Mouse (Mus musculus): ENCODE results near the gene Gm42791. TPM values are rescaled to one million over a fixed set of nuclear protein-coding genes. Genes with fewer than 3 reads are reported as not detected.
A peak's percentile ranks its signal among the peaks of the same experiment; 100 is the strongest.

The Gm42791 gene
- total RNA-seq, 1 experiment from 2014 or later = not detected

- no peak for ATAC-seq (replicated peaks; ENCODE audit: insufficient number of reproducible peaks, low FRiP score, low TSS enrichment, poor library complexity, severe bottlenecking)
Observed at GRCm38 (mm10) chr5:148960211-148960610, 34.7 kb downstream of the Gm42791 start.

- ATAC-seq (replicated peaks; ENCODE audit: insufficient number of reproducible peaks, low FRiP score, low TSS enrichment, poor library complexity, severe bottlenecking) = peak; percentile 66
Observed at GRCm38 (mm10) chr5:148959068-148959990, 35.6 kb downstream of the Gm42791 start.

- no peak for ATAC-seq (replicated peaks; ENCODE audit: insufficient number of reproducible peaks, low FRiP score, low TSS enrichment, poor library complexity, severe bottlenecking)
Observed at GRCm38 (mm10) chr5:148958355-148958754, 36.6 kb downstream of the Gm42791 start.

- ATAC-seq (replicated peaks; ENCODE audit: insufficient number of reproducible peaks, low FRiP score, low TSS enrichment, poor library complexity, severe bottlenecking) = no peak
Observed at GRCm38 (mm10) chr5:148956898-148957535, 37.9 kb downstream of the Gm42791 start.

GRCm38 (mm10) chr5:148956091-148956490, 38.9 kb downstream of the Gm42791 start:
- ATAC-seq (replicated peaks; ENCODE audit: insufficient number of reproducible peaks, low FRiP score, low TSS enrichment, poor library complexity, severe bottlenecking) = no peak

- no peak for ATAC-seq (replicated peaks; ENCODE audit: insufficient number of reproducible peaks, low FRiP score, low TSS enrichment, poor library complexity, severe bottlenecking)
Observed at GRCm38 (mm10) chr5:148955575-148955974, 39.4 kb downstream of the Gm42791 start.

GRCm38 (mm10) chr5:148954314-148955060, 40.5 kb downstream of the Gm42791 start:
- no peak for ATAC-seq (replicated peaks; ENCODE audit: insufficient number of reproducible peaks, low FRiP score, low TSS enrichment, poor library complexity, severe bottlenecking)

GRCm38 (mm10) chr5:148953098-148953497, 41.8 kb downstream of the Gm42791 start:
- no peak for ATAC-seq (replicated peaks; ENCODE audit: insufficient number of reproducible peaks, low FRiP score, low TSS enrichment, poor library complexity, severe bottlenecking)

GRCm38 (mm10) chr5:148952419-148952818, 42.5 kb downstream of the Gm42791 start:
- ATAC-seq (replicated peaks; ENCODE audit: insufficient number of reproducible peaks, low FRiP score, low TSS enrichment, poor library complexity, severe bottlenecking) = no peak

- ATAC-seq (replicated peaks; ENCODE audit: insufficient number of reproducible peaks, low FRiP score, low TSS enrichment, poor library complexity, severe bottlenecking) = no peak
Observed at GRCm38 (mm10) chr5:148951360-148951759, 43.6 kb downstream of the Gm42791 start.

GRCm38 (mm10) chr5:148950064-148950463, 44.9 kb downstream of the Gm42791 start:
- ATAC-seq (replicated peaks; ENCODE audit: insufficient number of reproducible peaks, low FRiP score, low TSS enrichment, poor library complexity, severe bottlenecking) = no peak

GRCm38 (mm10) chr5:148948577-148948976, 46.4 kb downstream of the Gm42791 start:
- no peak for ATAC-seq (replicated peaks; ENCODE audit: insufficient number of reproducible peaks, low FRiP score, low TSS enrichment, poor library complexity, severe bottlenecking)

- ATAC-seq (replicated peaks; ENCODE audit: insufficient number of reproducible peaks, low FRiP score, low TSS enrichment, poor library complexity, severe bottlenecking) = no peak
Observed at GRCm38 (mm10) chr5:148947412-148947811, 47.5 kb downstream of the Gm42791 start.

GRCm38 (mm10) chr5:148946787-148947186, 48.2 kb downstream of the Gm42791 start:
- no peak for ATAC-seq (replicated peaks; ENCODE audit: insufficient number of reproducible peaks, low FRiP score, low TSS enrichment, poor library complexity, severe bottlenecking)

- ATAC-seq (replicated peaks; ENCODE audit: insufficient number of reproducible peaks, low FRiP score, low TSS enrichment, poor library complexity, severe bottlenecking) = no peak
Observed at GRCm38 (mm10) chr5:148945735-148946134, 49.2 kb downstream of the Gm42791 start.

- ATAC-seq (replicated peaks; ENCODE audit: insufficient number of reproducible peaks, low FRiP score, low TSS enrichment, poor library complexity, severe bottlenecking) = no peak
Observed at GRCm38 (mm10) chr5:148944024-148944423, 50.9 kb downstream of the Gm42791 start.

- no peak for ATAC-seq (replicated peaks; ENCODE audit: insufficient number of reproducible peaks, low FRiP score, low TSS enrichment, poor library complexity, severe bottlenecking)
Observed at GRCm38 (mm10) chr5:148943444-148943843, 51.5 kb downstream of the Gm42791 start.

- ATAC-seq (replicated peaks; ENCODE audit: insufficient number of reproducible peaks, low FRiP score, low TSS enrichment, poor library complexity, severe bottlenecking) = no peak
Observed at GRCm38 (mm10) chr5:148942957-148943356, 52.0 kb downstream of the Gm42791 start.

GRCm38 (mm10) chr5:148942305-148942704, 52.6 kb downstream of the Gm42791 start:
- no peak for ATAC-seq (replicated peaks; ENCODE audit: insufficient number of reproducible peaks, low FRiP score, low TSS enrichment, poor library complexity, severe bottlenecking)

All from monocyte, adult 5-6 weeks (primary cell).